Mouse (Mus musculus): ENCODE data around the gene Cth.

GRCm38 (mm10) chr3:157908166-157908565 is 16.7 kb downstream of the Cth start:
- TF ChIP-seq CTCF (IDR thresholded peaks at IDR 0.05; ENCODE audit: low read depth, low read length) (no peak), GATA1 (IDR thresholded peaks at IDR 0.05; ENCODE audit: borderline replicate concordance, low read length) (no peak), POLR2AphosphoS5 (IDR thresholded peaks at IDR 0.05; ENCODE audit: insufficient replicate concordance, low read depth, low read length) (no peak), TAL1 (conservative IDR thresholded peaks at IDR 0.05; ENCODE audit: low read depth, low read length) (no peak)
